9 mouse cellular contexts compared by ENCODE assay signal in genomic region chr9:14058592-14059227, GRCm38 (mm10).
A peak's percentile ranks its signal among the peaks of the same experiment; 100 is the strongest.
DNase-seq lines count a peak whose midpoint lies in the region; ATAC-seq and TF ChIP-seq lines count a peak whose summit lies in the region.
"Had no signal": no experiment of that assay in that cellular context is flagged by ENCODE, and none has a peak within 500 bp of the region (broad histone marks: within the 10 kb centered on the region; RNA-seq: fewer than 3 reads in every experiment).

No protein-coding gene starts in this region.

- no peak for TF ChIP-seq CTCF in lung, adult 2 months (IDR thresholded peaks at IDR 0.05; ENCODE audit: insufficient read depth, low read length)

- no peak for DNase-seq in kidney, postnatal 14 days
- DNase-seq in brain, embryonic 18.5 days (ENCODE audit: low read depth, low spot score): peak; percentile 12
- no peak for DNase-seq in forebrain, embryonic 10.5 days (ENCODE audit: extremely low spot score, low spot score)
- DNase-seq in lung, adult 2 months: no peak
- DNase-seq: kidney, adult 18-20 months had no signal

- no peak overlapping the region for H3K9ac ChIP-seq in kidney, embryonic 16.5 days (replicated peaks; ENCODE audit: low read length)
- no peak overlapping the region for H3K9ac ChIP-seq in neural tube, embryonic 15.5 days (replicated peaks)
- H3K9ac ChIP-seq: liver, embryonic 14.5 days had no signal

- no peak for ATAC-seq in kidney, embryonic 16.5 days (ENCODE audit: low FRiP score, low TSS enrichment)
- peak; percentile 60; the same call in 1 of the 2 replicates for ATAC-seq in neural tube, embryonic 15.5 days (ENCODE audit: low FRiP score)
- no peak for ATAC-seq in granulocyte monocyte progenitor cell, adult 5-6 weeks (replicated peaks; ENCODE audit: poor library complexity, severe bottlenecking)

- no peaks in the 10 kb centered on the region for H3K27me3 ChIP-seq in kidney, embryonic 16.5 days (ENCODE audit: insufficient read depth, low read length)
- no peaks in the 10 kb centered on the region for H3K27me3 ChIP-seq in forebrain, embryonic 10.5 days (ENCODE audit: poor library complexity, severe bottlenecking)
- no peaks in the 10 kb centered on the region for H3K27me3 ChIP-seq in neural tube, embryonic 15.5 days (replicated peaks)

- WGBS in kidney, embryonic 16.5 days: 18% methylated on average over 5 of the region's 5 CpGs
- 15% methylated on average over 5 of the region's 5 CpGs for WGBS in forebrain, embryonic 10.5 days
- WGBS in neural tube, embryonic 15.5 days: 18% methylated on average over 5 of the region's 5 CpGs
- 41% methylated on average over 5 of the region's 5 CpGs for WGBS in lung, adult 2 months

- no peak for TF ChIP-seq POLR2A in lung, adult 2 months (IDR thresholded peaks at IDR 0.05; ENCODE audit: borderline replicate concordance, extremely low read depth, low read depth, low read length)

- peaks cover 9% of the 10 kb centered on the region for H3K4me1 ChIP-seq in kidney, embryonic 16.5 days (ENCODE audit: insufficient read depth, low read length)
- H3K4me1 ChIP-seq in forebrain, embryonic 10.5 days: peaks cover 30% of the 10 kb centered on the region
- H3K4me1 ChIP-seq in neural tube, embryonic 15.5 days: peaks cover 18% of the 10 kb centered on the region
- no peaks in the 10 kb centered on the region for H3K4me1 ChIP-seq in lung, adult 2 months (ENCODE audit: control insufficient read depth, insufficient read depth, low read length)

- H3K4me3 ChIP-seq in kidney, embryonic 16.5 days (ENCODE audit: low read length): no peak overlapping the region
- no peak overlapping the region for H3K4me3 ChIP-seq in forebrain, embryonic 10.5 days
- no peak overlapping the region for H3K4me3 ChIP-seq in neural tube, embryonic 15.5 days (replicated peaks)
- H3K4me3 ChIP-seq in lung, adult 2 months (replicated peaks; ENCODE audit: extremely low read depth, low read depth, low read length): no peak overlapping the region

- H3K36me3 ChIP-seq in kidney, embryonic 16.5 days (ENCODE audit: insufficient read depth, low read length): no peaks in the 10 kb centered on the region
- H3K36me3 ChIP-seq in forebrain, embryonic 10.5 days (replicated peaks): no peaks in the 10 kb centered on the region
- no peaks in the 10 kb centered on the region for H3K36me3 ChIP-seq in neural tube, embryonic 15.5 days

- no peaks in the 10 kb centered on the region for H3K9me3 ChIP-seq in kidney, embryonic 16.5 days (ENCODE audit: low read length)
- H3K9me3 ChIP-seq in forebrain, embryonic 10.5 days: no peaks in the 10 kb centered on the region
- no peaks in the 10 kb centered on the region for H3K9me3 ChIP-seq in neural tube, embryonic 15.5 days (replicated peaks)

- H3K27ac ChIP-seq in kidney, embryonic 16.5 days (ENCODE audit: low read length): 0 out of 2 replicates have a peak overlapping the region, but pooled peaks have one; percentile 23
- H3K27ac ChIP-seq in forebrain, embryonic 10.5 days: peak overlapping the region; percentile 35; the same call in 1 of the 2 replicates
- H3K27ac ChIP-seq in neural tube, embryonic 15.5 days (replicated peaks): peak overlapping the region; percentile 54
- H3K27ac ChIP-seq: liver, embryonic 14.5 days had no signal

- no peak overlapping the region for H3K4me2 ChIP-seq in kidney, embryonic 16.5 days (replicated peaks; ENCODE audit: low read depth, low read length)
- no peak overlapping the region for H3K4me2 ChIP-seq in neural tube, embryonic 15.5 days
